Mouse (Mus musculus) olfactory bulb, adult 2 months (tissue): ENCODE measurements around the gene Mapk12. TPM values are rescaled to one million over a fixed set of nuclear protein-coding genes. Genes with fewer than 3 reads are reported as not detected.
A peak's percentile ranks its signal among the peaks of the same experiment; 100 is the strongest.

Experiments used
- H3K27ac ChIP-seq: fragments of 200-500 bp; 2 replicates; pipeline ENCODE4 v1.5.1; 2012; ENCODE audit warnings: low read depth, low read length; ENCODE audit not compliant: insufficient read depth
- H3K4me1 ChIP-seq: fragments of 200-500 bp; 2 replicates; pipeline ENCODE4 v1.6.1; 2012; ENCODE audit warnings: low read length; ENCODE audit not compliant: control insufficient read depth, insufficient read depth
- H3K4me3 ChIP-seq: fragments of 200-500 bp; 2 replicates; pipeline ENCODE4 v1.5.1; 2012; ENCODE audit warnings: mild to moderate bottlenecking, low read depth, low read length, moderate library complexity; ENCODE audit not compliant: insufficient read depth
- CTCF ChIP-seq: fragments of 200-500 bp; IDR thresholded peaks from 2 replicates; pipeline ENCODE4 v1.5.1; 2012; ENCODE audit warnings: low read depth, mild to moderate bottlenecking, low read length, moderate library complexity; ENCODE audit not compliant: insufficient read depth
- POLR2A ChIP-seq: fragments of 200-500 bp; IDR thresholded peaks from 2 replicates; pipeline ENCODE4 v1.6.1; 2012; ENCODE audit warnings: mild to moderate bottlenecking, low read depth, low read length, moderate library complexity; ENCODE audit not compliant: insufficient read depth
- WGBS: fragments of 180-500 bp; shearing (Covaris S2); methylation state at CpG from one replicate; pipeline ENCODE4 v1.1.7; 2018; 5-methylcytosine and 5-hydroxymethylcytosine counted together
- polyA plus RNA-seq: library from polyadenylated mRNA; stranded (reverse); fragments of >200 nt; gene quantifications from 2 replicates; pipeline ENCODE4 v1.2.4, GENCODE M21; 2012; ENCODE audit warnings: low replicate concordance; ENCODE audit not compliant: missing spikeins, insufficient read depth, insufficient read length

The Mapk12 gene
- polyA plus RNA-seq, 1 experiment = not detected

GRCm38 (mm10) chr15:89136461-89137155, 3.9 kb downstream of the Mapk12 start:
- Histone ChIP-seq H3K27ac (no peak overlapping the region), H3K4me3 (no peak overlapping the region)

GRCm38 (mm10) chr15:89131316-89131715, 9.2 kb downstream of the Mapk12 start:
- 82% methylated on average over 3 of the region's 3 CpGs for WGBS
- no peak overlapping the region for H3K27ac ChIP-seq
- TF ChIP-seq CTCF (no peak), POLR2A (no peak)
- no peak overlapping the region for H3K4me3 ChIP-seq
- peaks cover 16% of the 10 kb centered on the region for H3K4me1 ChIP-seq

More at GRCm38 (mm10) chr15:89136461-89137155, 3.9 kb downstream of the Mapk12 start:
- TF ChIP-seq POLR2A = no peak
- no peak for TF ChIP-seq CTCF
- WGBS = 97% methylated on average over 5 of the region's 5 CpGs
- peaks cover 27% of the 10 kb centered on the region for H3K4me1 ChIP-seq

GRCm38 (mm10) chr15:89130245-89130644, 10.3 kb downstream of the Mapk12 start:
- no peak overlapping the region for H3K27ac ChIP-seq
- H3K4me1 ChIP-seq = peaks cover 16% of the 10 kb centered on the region
- no peak overlapping the region for H3K4me3 ChIP-seq
- TF ChIP-seq CTCF (no peak), POLR2A (no peak)

GRCm38 (mm10) chr15:89128382-89129350, 11.8 kb downstream of the Mapk12 start, which contains the start of gene Hdac10:
Gene Hdac10 (minus strand): TSS chr15:89128700.
- H3K4me3 ChIP-seq = peak within 1 kb of the TSS; percentile 83
- WGBS = 3% methylated on average over 36 of the region's 36 CpGs
- TF ChIP-seq CTCF (peak; percentile 98), POLR2A (peak; percentile 40; the same call in 1 of the 2 replicates)

GRCm38 (mm10) chr15:89127364-89127940, 13.1 kb downstream of the Mapk12 start:
- H3K27ac ChIP-seq = no peak overlapping the region
- 71% methylated on average over 8 of the region's 8 CpGs for WGBS
- TF ChIP-seq CTCF = no peak
- no peak for TF ChIP-seq POLR2A

More at GRCm38 (mm10) chr15:89128382-89129350, 11.8 kb downstream of the Mapk12 start, which contains the start of gene Hdac10:
- H3K4me1 ChIP-seq = peaks cover 21% of the 10 kb centered on the region
- peak within 1 kb of the TSS; percentile 63 for H3K27ac ChIP-seq

GRCm38 (mm10) chr15:89126622-89127021, 13.9 kb downstream of the Mapk12 start:
- 89% methylated on average over 8 of the region's 8 CpGs for WGBS
- TF ChIP-seq POLR2A (no peak), CTCF (no peak)

More at GRCm38 (mm10) chr15:89127364-89127940, 13.1 kb downstream of the Mapk12 start:
- Histone ChIP-seq H3K4me1 (peaks cover 27% of the 10 kb centered on the region), H3K4me3 (peak overlapping the region; percentile 83; the same call in 1 of the 2 replicates)

GRCm38 (mm10) chr15:89125351-89125750, 15.2 kb downstream of the Mapk12 start:
- TF ChIP-seq CTCF (no peak), POLR2A (no peak)
- Histone ChIP-seq H3K4me3 (no peak overlapping the region), H3K4me1 (peaks cover 36% of the 10 kb centered on the region), H3K27ac (no peak overlapping the region)
- 96% methylated on average over 9 of the region's 9 CpGs for WGBS

More at GRCm38 (mm10) chr15:89126622-89127021, 13.9 kb downstream of the Mapk12 start:
- Histone ChIP-seq H3K4me3 (no peak overlapping the region), H3K27ac (no peak overlapping the region), H3K4me1 (peaks cover 35% of the 10 kb centered on the region)

GRCm38 (mm10) chr15:89124312-89124711, 16.2 kb downstream of the Mapk12 start:
- Histone ChIP-seq H3K4me3 (no peak overlapping the region), H3K4me1 (peaks cover 43% of the 10 kb centered on the region), H3K27ac (no peak overlapping the region)
- TF ChIP-seq CTCF (no peak), POLR2A (no peak)
- 93% methylated on average over 3 of the region's 3 CpGs for WGBS
